Mouse (Mus musculus): ENCODE data around the gene Tgfb1i1.
A peak's percentile ranks its signal among the peaks of the same experiment; 100 is the strongest.

Tgfb1i1 gene

DNA sequence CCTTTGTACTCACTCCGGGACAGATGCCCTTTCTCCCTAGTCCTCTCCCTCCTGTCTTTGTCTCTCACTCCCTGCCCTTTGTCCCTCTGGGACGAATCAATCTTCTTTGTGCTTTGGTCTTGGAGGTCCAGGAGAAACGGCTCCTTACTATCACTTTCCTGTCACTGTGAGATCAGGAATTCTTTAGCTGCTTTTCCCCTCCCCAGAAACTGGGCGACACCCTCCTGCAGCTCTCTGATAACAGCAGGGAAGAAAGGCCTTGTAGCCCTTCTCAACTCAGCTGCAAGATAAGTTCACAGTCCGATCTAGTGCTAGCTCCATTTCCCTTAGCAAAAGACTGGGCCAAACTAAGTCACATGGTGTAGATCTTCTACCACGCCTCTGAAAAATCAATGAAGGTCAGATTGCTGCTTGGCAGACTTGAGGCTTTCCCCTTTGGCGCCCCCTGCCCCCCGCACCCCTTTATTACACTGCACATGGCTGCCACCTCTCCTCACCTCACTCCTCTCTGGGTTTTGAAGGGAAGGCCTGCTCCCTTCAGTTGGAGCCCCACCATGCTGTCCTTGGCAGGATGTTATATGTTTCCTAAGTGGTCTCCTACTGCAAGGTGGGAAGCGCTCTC, 42.4 kb downstream of the Tgfb1i1 start:
- DNase-seq (ENCODE audit: low spot score) = peak; percentile 50

DNA sequence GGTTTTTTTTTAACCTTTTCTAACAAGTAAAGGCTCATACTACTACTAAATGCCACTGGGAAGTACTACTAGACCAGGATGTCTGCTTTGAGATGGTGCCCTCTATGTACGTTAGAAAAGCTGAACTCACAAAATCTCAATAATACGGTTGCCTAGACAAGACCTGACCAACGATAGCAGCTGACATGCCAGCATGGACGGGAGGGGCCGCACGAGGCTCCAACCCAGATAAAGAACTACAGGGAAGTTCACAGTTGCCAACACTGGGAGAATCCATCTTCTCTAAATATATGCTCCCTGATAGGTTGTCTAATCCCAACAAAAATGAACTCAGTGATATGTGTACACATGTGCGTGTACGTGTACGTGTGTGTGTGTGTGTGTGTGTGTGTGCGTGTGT, 48.2 kb downstream of the Tgfb1i1 start:
- no peak for DNase-seq (ENCODE audit: low spot score)

DNA sequence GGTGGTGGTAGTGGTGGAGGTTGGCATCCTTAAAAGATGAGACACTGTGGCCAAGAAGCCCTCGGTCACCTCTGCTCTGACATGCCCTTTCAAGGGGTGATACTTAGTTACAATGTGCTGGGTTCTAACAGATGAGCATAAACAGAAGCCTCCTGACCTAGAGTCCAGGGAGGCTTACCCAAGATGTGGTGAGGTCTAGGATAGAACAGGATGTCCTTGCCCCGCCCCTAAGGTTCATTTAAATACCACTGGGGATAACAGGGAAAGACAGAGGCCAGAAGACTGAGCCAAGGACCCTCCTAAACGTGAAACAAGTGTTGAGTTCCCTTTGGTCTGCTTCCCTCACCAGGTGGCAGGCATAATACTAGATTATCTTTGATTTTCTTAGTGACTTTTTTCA, 49.9 kb downstream of the Tgfb1i1 start:
- DNase-seq (ENCODE audit: low spot score) = no peak

DNA sequence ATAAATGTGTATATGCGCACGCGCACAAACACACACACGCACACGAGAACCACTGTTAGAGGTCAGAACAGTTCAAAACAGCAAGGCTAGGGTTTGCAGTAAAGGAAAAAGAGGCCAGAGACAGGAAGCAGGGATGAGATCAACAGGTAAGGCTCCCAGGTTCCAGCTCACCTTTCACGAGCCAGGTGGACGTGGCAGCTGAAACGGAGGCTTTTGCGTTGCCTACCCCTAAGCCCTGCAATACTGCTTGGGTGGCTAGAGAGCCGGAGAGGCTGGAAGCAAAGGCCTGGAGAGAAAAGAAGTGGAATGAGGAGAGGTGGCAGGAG, 50.6 kb downstream of the Tgfb1i1 start:
- DNase-seq (ENCODE audit: low spot score) = no peak

DNA sequence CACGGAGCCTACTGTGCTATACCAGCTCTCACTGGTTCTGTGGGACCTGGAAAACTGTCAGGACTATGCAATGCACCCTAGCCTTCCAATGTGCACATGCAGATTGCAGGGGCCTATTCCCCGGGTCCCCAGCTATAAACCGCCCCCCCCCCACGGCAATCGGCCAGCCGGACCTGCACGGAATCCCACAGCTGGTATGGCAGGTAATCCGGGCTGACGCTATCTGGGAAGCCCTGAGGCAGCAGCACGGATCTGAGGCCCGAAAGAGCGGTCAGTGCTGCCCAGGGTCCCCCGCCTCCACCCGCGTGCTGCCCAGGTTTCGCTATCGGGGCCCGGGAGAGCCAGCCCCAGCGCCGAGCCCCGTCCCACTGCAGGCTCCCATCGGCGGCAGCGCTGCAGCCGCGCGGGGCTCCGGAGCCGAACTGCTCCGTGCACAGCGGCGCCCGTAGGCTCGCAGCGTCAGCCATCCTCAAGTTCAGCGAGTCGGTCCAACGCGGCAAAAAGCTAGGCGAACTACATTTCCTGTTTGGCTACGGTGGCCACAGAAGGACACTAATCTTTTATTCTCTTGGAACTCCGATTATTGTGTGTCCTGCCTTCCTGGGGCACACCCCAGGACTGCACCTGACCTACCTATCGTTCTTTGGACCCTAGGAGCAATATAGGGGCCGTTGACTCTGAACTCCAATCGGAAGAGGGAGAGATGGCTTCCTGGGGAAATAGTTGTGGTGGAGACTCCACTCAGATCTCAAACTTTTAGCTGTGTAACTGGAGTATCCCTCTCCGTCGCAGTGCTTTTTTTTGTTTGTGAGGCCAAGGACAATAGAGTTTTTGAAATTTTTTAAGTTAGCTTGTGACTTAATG, 51.2 kb downstream of the Tgfb1i1 start, which contains the start of gene BC017158:
Gene BC017158, minus strand, starts transcription at position 554 of the 864 bp plus-strand sequence.
- DNase-seq (ENCODE audit: low spot score) = peak; percentile 52

DNA sequence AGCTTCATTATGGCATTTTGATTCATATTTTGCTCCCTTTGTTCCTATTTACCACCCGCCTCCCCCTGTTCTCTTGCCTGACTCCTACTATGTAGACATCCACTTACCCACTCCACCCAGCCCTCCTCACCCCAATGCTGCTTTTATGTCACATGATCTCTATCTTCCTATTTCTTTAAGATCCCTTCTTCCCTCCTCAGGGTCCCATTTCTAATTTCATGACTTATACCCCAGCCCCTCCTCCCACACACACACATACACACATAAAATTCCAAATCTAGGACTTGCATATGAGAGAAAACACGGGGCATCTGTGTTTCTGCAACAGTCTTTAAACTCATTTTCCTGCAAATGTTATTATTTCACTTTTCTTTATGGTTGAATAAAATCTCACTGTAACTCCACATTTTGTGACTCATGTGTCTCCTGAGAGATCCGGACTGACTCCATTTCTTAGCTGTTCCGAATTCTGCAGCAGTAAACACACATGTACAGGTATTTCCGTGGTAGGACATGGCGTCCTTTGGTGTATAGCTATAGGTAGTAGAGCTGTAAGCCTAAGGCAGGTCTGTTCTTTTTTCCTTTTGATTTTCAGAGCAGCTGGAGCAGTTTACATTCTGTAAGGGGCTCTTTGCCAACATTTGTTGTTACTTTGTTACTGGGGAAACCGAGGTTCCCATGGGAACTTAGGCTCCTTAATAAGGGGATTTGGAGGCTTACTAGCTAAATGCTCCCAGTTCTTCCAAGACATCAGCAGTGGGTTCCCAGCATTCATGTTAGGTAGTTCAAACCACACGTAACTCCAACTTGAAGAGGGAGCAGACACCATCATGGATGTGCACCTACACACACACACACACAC, 52.1 kb downstream of the Tgfb1i1 start:
- no peak for DNase-seq (ENCODE audit: low spot score)

DNA sequence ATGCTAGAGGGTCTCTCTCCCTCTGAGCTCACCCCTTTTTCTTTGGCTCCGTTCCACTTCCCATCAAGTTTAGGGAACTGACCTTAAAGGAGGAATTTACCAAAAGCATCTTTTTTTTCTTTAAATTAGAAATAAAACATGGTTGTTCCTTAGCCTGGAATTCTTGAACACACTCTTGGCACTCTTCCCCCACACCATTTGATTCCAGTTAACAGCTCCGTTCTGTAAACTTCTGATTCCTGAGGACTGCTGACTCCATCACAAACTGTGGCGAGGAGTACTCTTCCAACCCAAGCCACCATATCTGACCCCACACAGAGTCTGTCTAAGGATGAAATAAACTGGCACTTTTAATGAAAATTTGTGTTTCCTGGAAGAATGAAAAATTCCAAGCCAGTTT, 54.3 kb downstream of the Tgfb1i1 start:
- DNase-seq (ENCODE audit: low spot score) = no peak

DNA sequence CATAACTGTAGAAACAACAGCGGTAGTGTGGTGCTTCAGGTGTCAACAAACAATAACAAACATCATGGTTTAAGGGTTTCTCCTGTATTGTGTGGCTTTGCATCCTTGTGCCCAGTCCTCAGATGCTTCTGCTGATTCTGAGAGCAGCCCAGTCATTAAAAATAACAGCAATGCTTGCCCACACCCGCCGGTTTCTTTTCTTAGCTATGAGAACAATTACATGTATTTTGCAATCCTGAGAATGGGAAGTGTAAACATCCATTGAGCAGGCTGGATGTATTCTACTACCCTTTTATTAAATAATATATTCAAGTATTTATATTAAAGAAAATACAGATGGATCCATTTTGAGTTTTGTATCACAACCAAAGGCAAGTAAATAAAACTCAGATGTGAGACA, 55.5 kb downstream of the Tgfb1i1 start:
- no peak for DNase-seq (ENCODE audit: low spot score)

DNA sequence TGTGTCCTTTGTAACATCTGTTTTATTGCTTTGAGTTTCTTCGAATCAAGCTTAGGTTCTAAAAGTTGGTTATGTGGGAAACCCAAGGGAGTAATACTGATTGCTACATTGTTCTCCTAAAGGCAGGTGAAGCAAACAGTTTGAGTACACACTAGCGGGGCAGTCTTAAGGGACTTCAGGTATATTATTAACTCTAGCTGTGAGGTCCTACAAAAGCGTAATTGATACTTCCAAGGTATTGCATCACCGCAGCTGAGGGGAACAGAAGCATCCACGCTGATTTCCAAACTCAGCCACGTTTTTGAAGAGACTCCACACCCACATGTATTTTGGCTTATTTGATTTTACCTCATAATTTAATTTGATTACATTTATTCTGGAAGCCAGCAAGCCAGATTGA, 57.6 kb downstream of the Tgfb1i1 start:
- DNase-seq (ENCODE audit: low spot score) = no peak

DNA sequence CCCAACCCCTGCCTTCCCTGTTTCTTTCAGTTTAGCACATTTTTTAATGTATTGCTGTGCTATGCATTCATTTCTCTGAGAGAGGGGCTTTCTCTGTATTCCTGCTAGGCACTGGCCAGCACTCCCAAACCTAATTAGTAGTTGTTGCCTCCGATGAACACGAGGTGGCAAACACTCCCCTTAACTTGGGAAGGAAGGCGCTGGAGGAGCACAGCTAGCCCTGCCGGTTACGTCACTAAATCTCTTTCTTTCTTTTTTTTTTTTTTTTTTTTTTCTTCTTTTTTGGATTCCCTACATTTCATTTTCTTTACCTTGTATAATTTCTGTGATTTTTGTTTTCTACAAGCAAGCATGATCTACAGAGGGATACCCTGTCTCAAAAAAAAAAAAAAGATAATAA, 58.3 kb downstream of the Tgfb1i1 start:
- DNase-seq (ENCODE audit: low spot score) = peak; percentile 32

Measured in ovary, adult 18-20 months (tissue).